Mouse (Mus musculus) liver, adult 2 months (tissue): Measurements from ENCODE around the gene Dpy19l3. TPM values are rescaled to one million over a fixed set of nuclear protein-coding genes. Genes with fewer than 3 reads are reported as not detected.

Experiments
- DNase-seq: peaks from one replicate; pipeline ENCODE4 v3.0.0-alpha.2; 2011; ENCODE audit warnings: low read depth, low spot score; ENCODE audit errors: extremely low read depth
- H3K27ac ChIP-seq: fragments of 200-500 bp; replicated peaks from 2 replicates; pipeline ENCODE4 v1.5.1; 2012; ENCODE audit warnings: low read depth, mild to moderate bottlenecking, control low read depth, inconsistent platforms, low read length; ENCODE audit not compliant: insufficient read depth
- H3K27me3 ChIP-seq: fragments of 200-500 bp; 2 replicates; pipeline ENCODE4 v1.6.1; 2012; ENCODE audit warnings: mild to moderate bottlenecking, moderate library complexity, low read length, inconsistent platforms; ENCODE audit not compliant: control insufficient read depth, insufficient read depth
- H3K36me3 ChIP-seq: fragments of 200-500 bp; 2 replicates; pipeline ENCODE4 v1.6.1; 2012; ENCODE audit warnings: low read length, inconsistent platforms; ENCODE audit not compliant: control insufficient read depth, insufficient read depth
- H3K4me1 ChIP-seq: fragments of 200-500 bp; 2 replicates; pipeline ENCODE4 v1.6.1; 2011; ENCODE audit warnings: low read length; ENCODE audit not compliant: control insufficient read depth, insufficient read depth
- H3K4me3 ChIP-seq: fragments of 200-500 bp; 2 replicates; pipeline ENCODE4 v1.5.1; 2011; ENCODE audit warnings: low read depth, mild to moderate bottlenecking, control low read depth, low read length, moderate library complexity; ENCODE audit not compliant: insufficient read depth
- H3K79me2 ChIP-seq: fragments of 200-500 bp; 2 replicates; pipeline ENCODE4 v1.6.1; 2012; ENCODE audit warnings: inconsistent platforms, mild to moderate bottlenecking, low read length, moderate library complexity; ENCODE audit not compliant: control insufficient read depth, insufficient read depth
- H3K9ac ChIP-seq: fragments of 200-500 bp; 2 replicates; pipeline ENCODE4 v1.6.1; 2012; ENCODE audit warnings: low read depth, mild to moderate bottlenecking, control low read depth, inconsistent platforms, low read length
- CTCF ChIP-seq: fragments of 200-500 bp; IDR thresholded peaks from 2 replicates; pipeline ENCODE4 v1.5.1; 2011; ENCODE audit warnings: low read depth, low read length, control low read depth
- POLR2A ChIP-seq: fragments of 200-500 bp; IDR thresholded peaks from 2 replicates; pipeline ENCODE4 v1.6.1; 2011; ENCODE audit warnings: low read length, control low read depth; ENCODE audit not compliant: insufficient read depth; ENCODE audit errors: extremely low read depth
- WGBS: fragments of 180-500 bp; shearing (Covaris S2); methylation state at CpG from one replicate; pipeline ENCODE4 v1.1.7; 2018; 5-methylcytosine and 5-hydroxymethylcytosine counted together
- polyA plus RNA-seq: library from polyadenylated mRNA; depleted of rRNA; stranded (reverse); fragments of >200 nt; gene quantifications from 2 replicates; pipeline ENCODE4 v1.2.3, GENCODE M21; 2012
- total RNA-seq: library from RNA; depleted of rRNA; stranded (reverse); fragments of >200 nt; gene quantifications from 2 replicates; pipeline ENCODE4 v1.2.3, GENCODE M21; 2014

Dpy19l3 gene
- total and polyA plus RNA-seq, 2 experiments = 2.4 to 3.8 TPM

- DNase-seq = no peak
- Histone ChIP-seq H3K27me3 (no peaks in the 10 kb centered on the region), H3K36me3 (no peaks in the 10 kb centered on the region), H3K4me1 (no peaks in the 10 kb centered on the region), H3K4me3 (no peak overlapping the region), H3K9ac (no peak overlapping the region), H3K79me2 (no peaks in the 10 kb centered on the region), H3K27ac (no peak overlapping the region)
- WGBS = 62% methylated on average over 3 of the region's 3 CpGs
- no peak for TF ChIP-seq POLR2A
- peak; percentile 86 for TF ChIP-seq CTCF
These were observed 95.1 kb downstream of the Dpy19l3 start for GRCm38 (mm10) chr7:35659173-35659572.

GRCm38 (mm10) chr7:35657829-35658228 is 96.4 kb downstream of the Dpy19l3 start:
- TF ChIP-seq POLR2A (no peak), CTCF (no peak)
- no peaks in the 10 kb centered on the region for H3K27me3 ChIP-seq
- no peaks in the 10 kb centered on the region for H3K36me3 ChIP-seq
- no peaks in the 10 kb centered on the region for H3K4me1 ChIP-seq
- H3K4me3 ChIP-seq = no peak overlapping the region
- WGBS = 61% methylated on average over 6 of the region's 6 CpGs
- H3K9ac ChIP-seq = no peak overlapping the region
- no peaks in the 10 kb centered on the region for H3K79me2 ChIP-seq
- no peak for DNase-seq
- H3K27ac ChIP-seq = no peak overlapping the region

GRCm38 (mm10) chr7:35651583-35652270 is 102.5 kb downstream of the Dpy19l3 start:
- no peak overlapping the region for H3K4me3 ChIP-seq
- H3K27ac ChIP-seq = no peak overlapping the region
- no peaks in the 10 kb centered on the region for H3K27me3 ChIP-seq
- no peak for DNase-seq
- TF ChIP-seq POLR2A (no peak), CTCF (peak; percentile 14; the same call in 1 of the 2 replicates)
- WGBS = 84% methylated on average over 10 of the region's 10 CpGs
- H3K36me3 ChIP-seq = no peaks in the 10 kb centered on the region
- no peaks in the 10 kb centered on the region for H3K4me1 ChIP-seq
- H3K9ac ChIP-seq = no peak overlapping the region
- 0 out of 2 replicates have a peak, but pooled peaks cover 4% of the 10 kb centered on the region for H3K79me2 ChIP-seq

DNA sequence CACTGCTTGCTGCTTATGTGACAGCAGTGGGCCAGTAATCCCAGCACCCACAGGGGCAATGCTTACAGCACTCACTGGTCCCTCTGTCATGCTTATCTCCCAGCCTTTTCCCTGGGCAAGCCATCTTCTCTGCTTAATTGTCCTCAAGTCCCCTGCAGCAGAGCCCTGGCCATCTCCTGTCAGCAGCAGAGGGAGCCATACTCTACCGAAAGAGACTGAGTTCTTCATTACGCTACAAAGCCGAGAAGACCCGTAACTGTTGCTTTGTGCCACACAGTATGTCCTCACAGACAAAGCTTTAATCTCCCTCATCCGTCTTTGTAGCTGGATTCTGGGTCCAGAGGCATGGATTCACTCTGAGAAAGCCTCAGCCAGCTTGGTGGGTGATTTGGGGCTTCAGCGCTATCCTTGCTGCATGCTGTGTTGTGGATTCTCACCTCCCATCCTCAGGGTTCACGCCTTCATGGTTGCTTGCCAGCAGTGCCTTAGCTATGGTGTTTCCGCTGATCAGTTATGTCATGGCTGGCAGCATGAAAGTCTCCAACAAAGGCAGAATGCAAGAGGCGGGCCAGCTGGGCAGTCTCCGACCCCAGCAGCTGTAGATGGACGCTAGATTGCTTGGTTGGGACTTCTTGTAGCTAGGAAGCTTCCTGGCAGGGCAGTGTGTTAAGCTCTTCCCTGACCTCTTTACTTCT is 103.4 kb downstream of the Dpy19l3 start:
- no peaks in the 10 kb centered on the region for H3K36me3 ChIP-seq
- no peak for TF ChIP-seq CTCF
- TF ChIP-seq POLR2A = no peak
- H3K27ac ChIP-seq = no peak overlapping the region
- H3K4me3 ChIP-seq = no peak overlapping the region
- no peaks in the 10 kb centered on the region; the same call in 1 of the 2 replicates for H3K4me1 ChIP-seq
- H3K9ac ChIP-seq = no peak overlapping the region
- DNase-seq = no peak
- 0 out of 2 replicates have a peak, but pooled peaks cover 4% of the 10 kb centered on the region for H3K79me2 ChIP-seq
- H3K27me3 ChIP-seq = no peaks in the 10 kb centered on the region
- 81% methylated on average over 11 of the region's 11 CpGs for WGBS

GRCm38 (mm10) chr7:35649071-35649470 is 105.2 kb downstream of the Dpy19l3 start:
- WGBS = 55% methylated on average over 3 of the region's 3 CpGs
- H3K4me1 ChIP-seq = no peaks in the 10 kb centered on the region; the same call in 1 of the 2 replicates
- H3K27ac ChIP-seq = no peak overlapping the region
- peak; percentile 66 for DNase-seq
- H3K4me3 ChIP-seq = no peak overlapping the region
- no peak for TF ChIP-seq CTCF
- no peak for TF ChIP-seq POLR2A
- H3K9ac ChIP-seq = no peak overlapping the region
- 0 out of 2 replicates have a peak, but pooled peaks cover 4% of the 10 kb centered on the region for H3K79me2 ChIP-seq
- no peaks in the 10 kb centered on the region for H3K27me3 ChIP-seq
- no peaks in the 10 kb centered on the region for H3K36me3 ChIP-seq
